Mouse (Mus musculus) forebrain, embryonic 12.5 days (tissue): ENCODE data around the gene Agfg2. TPM values are rescaled to one million over a fixed set of nuclear protein-coding genes. Genes with fewer than 3 reads are reported as not detected.

Experiments
- ATAC-seq: fragments of 200-750 bp; cut with Nextera tagmentation; 2 replicates; pipeline ENCODE4 v1.8.0; 2017; ENCODE audit warnings: moderate TSS enrichment; ENCODE audit not compliant: low FRiP score
- H3K27ac ChIP-seq: fragments of 300-500 bp; sonication (generic); 2 replicates; pipeline ENCODE4 v1.5.1; 2016; ENCODE audit warnings: mild to moderate bottlenecking
- H3K27me3 ChIP-seq: fragments of 300-500 bp; sonication (generic); 2 replicates; pipeline ENCODE4 v1.6.1; 2016; ENCODE audit warnings: mild to moderate bottlenecking
- H3K36me3 ChIP-seq: fragments of 300-500 bp; sonication (generic); replicated peaks from 2 replicates; pipeline ENCODE4 v1.6.1; 2016; ENCODE audit warnings: mild to moderate bottlenecking
- H3K4me1 ChIP-seq: fragments of 300-500 bp; sonication (generic); 2 replicates; pipeline ENCODE4 v1.6.1; 2016
- H3K4me2 ChIP-seq: fragments of 300-500 bp; sonication (generic); 2 replicates; pipeline ENCODE4 v1.6.1; 2016; ENCODE audit warnings: mild to moderate bottlenecking, moderate library complexity
- H3K4me3 ChIP-seq: fragments of 300-500 bp; sonication (generic); replicated peaks from 2 replicates; pipeline ENCODE4 v1.5.1; 2016; ENCODE audit warnings: mild to moderate bottlenecking
- H3K9ac ChIP-seq: fragments of 300-500 bp; sonication (generic); 2 replicates; pipeline ENCODE4 v1.6.1; 2016; ENCODE audit warnings: mild to moderate bottlenecking
- H3K9me3 ChIP-seq: fragments of 300-500 bp; sonication (generic); 2 replicates; pipeline ENCODE4 v1.6.1; 2016
- WGBS: fragments of 180-500 bp; shearing (Covaris S2); methylation state at CpG from one replicate; pipeline ENCODE4 v1.1.7; 2016; 5-methylcytosine and 5-hydroxymethylcytosine counted together
- polyA plus RNA-seq: library from polyadenylated mRNA; unstranded; fragments of >200 nt; fragmentation: Nextera tagmentation; extraction: Ambion mirVana; gene quantifications from 2 replicates; pipeline ENCODE4 v1.2.1, GENCODE M21; 2016

Agfg2 gene
- polyA plus RNA-seq, 1 experiment from 2014 or later: 31.1 TPM

- Histone ChIP-seq H3K9me3 (no peaks in the 10 kb centered on the region), H3K27ac (no peak overlapping the region), H3K4me3 (no peak overlapping the region), H3K36me3 (peaks cover 47% of the 10 kb centered on the region), H3K4me1 (peaks cover 13% of the 10 kb centered on the region), H3K9ac (no peak overlapping the region), H3K27me3 (0 out of 2 replicates have a peak, but pooled peaks cover 7% of the 10 kb centered on the region), H3K4me2 (no peak overlapping the region)
- ATAC-seq: no peak; the same call in 1 of the 2 replicates
- 18% methylated on average over 3 of the region's 3 CpGs for WGBS
Observed at GRCm38 (mm10) chr5:137652474-137652873, 32.1 kb downstream of the Agfg2 start.

DNA sequence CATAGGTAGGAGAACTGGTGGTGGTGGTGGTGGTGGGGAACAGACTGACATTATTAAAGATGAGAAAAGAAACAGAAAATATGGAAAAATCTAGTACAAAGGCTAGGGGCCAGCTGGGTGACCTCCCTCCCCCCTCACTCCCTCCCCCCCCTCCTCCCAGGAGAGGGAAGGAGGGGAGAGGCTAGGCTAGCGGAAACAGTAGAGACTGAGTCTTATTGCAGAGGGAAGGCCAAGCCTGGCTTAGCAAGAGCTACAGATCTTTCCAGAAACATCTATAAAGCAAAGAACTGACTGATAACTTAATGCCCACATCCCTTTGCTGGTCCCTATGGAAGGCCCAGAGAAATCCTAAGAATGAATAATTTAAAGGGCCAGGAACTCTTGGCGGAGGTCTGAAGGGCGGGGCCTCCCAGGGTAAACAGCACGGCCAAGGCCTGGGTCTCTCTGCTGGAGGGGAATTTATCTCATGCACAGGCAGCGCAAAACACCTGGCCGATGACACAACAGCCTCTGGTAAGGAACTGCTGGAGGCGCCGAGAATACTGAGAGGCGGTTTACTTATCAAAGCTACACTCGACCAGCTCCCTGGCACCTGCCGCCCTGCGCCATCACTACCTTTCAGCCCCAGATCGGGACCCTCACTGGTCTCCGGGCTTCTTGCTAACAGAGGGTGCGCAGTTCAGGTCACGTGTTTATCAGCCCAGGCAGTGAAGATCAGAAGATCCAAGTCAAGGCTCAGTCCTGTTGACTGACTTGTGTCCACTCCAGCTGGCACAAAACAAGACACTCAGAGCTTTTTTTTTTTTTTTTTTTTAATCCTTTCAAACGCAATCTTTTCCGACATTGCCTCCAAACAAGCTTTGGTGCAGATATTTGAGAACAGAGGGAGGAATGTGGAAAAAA, 34.6 kb downstream of the Agfg2 start:
- WGBS: 18% methylated on average over 18 of the region's 18 CpGs
- Histone ChIP-seq H3K27me3 (peaks cover 31% of the 10 kb centered on the region), H3K4me2 (no peak overlapping the region), H3K9me3 (no peaks in the 10 kb centered on the region), H3K9ac (no peak overlapping the region), H3K36me3 (peaks cover 37% of the 10 kb centered on the region), H3K27ac (no peak overlapping the region), H3K4me3 (no peak overlapping the region), H3K4me1 (peaks cover 20% of the 10 kb centered on the region)
- ATAC-seq: no peak

GRCm38 (mm10) chr5:137649251-137649650, 35.3 kb downstream of the Agfg2 start:
- Histone ChIP-seq H3K27me3 (peaks cover 37% of the 10 kb centered on the region), H3K4me3 (no peak overlapping the region), H3K9ac (no peak overlapping the region), H3K4me2 (no peak overlapping the region), H3K9me3 (no peaks in the 10 kb centered on the region), H3K27ac (no peak overlapping the region), H3K4me1 (peaks cover 20% of the 10 kb centered on the region), H3K36me3 (peaks cover 32% of the 10 kb centered on the region)
- no peak for ATAC-seq
- 42% methylated on average over 4 of the region's 4 CpGs for WGBS

DNA sequence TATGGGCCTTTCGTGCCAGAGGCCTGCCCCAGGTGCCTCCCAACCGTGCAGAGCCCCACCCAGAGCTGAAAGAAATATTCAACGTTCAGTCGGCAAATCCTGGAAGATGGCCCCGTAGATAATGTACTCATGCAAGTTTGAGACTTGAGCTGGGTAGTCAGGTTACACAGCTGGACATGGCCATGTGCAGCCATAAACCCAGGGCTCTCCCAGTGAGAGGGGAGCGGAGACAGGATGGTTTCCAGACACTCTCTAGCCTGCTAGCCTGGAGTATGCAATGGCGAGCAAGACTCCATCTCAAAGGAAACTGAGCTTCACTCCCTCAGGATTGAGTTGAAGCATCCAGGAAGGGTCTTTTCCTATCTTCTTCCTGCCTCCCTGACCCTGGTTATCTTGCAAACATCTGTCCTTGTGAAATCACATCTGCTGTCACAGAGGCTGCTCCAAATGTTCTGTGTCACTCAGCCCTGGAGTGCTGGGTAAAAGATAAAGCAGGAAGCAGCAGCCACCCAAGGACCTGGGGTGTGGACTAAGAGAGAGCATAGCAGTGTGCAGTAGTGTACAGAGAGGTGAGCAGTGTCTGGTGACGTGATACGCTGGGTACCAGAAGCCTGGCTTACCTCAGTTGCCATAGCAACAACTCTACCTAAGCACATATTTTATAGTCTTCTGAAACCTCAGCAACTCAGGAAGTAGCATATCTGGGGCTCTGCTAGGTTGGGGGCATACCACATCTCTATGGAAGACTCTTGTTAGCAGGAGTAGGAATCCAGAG, 36.5 kb downstream of the Agfg2 start:
- no peak overlapping the region for H3K9ac ChIP-seq
- ATAC-seq: no peak
- no peak overlapping the region for H3K4me2 ChIP-seq
- H3K9me3 ChIP-seq: no peaks in the 10 kb centered on the region
- 80% methylated on average over 9 of the region's 9 CpGs for WGBS
- peaks cover 50% of the 10 kb centered on the region for H3K27me3 ChIP-seq
- H3K4me1 ChIP-seq: peaks cover 20% of the 10 kb centered on the region
- H3K4me3 ChIP-seq: no peak overlapping the region
- H3K27ac ChIP-seq: no peak overlapping the region
- H3K36me3 ChIP-seq: peaks cover 19% of the 10 kb centered on the region

DNA sequence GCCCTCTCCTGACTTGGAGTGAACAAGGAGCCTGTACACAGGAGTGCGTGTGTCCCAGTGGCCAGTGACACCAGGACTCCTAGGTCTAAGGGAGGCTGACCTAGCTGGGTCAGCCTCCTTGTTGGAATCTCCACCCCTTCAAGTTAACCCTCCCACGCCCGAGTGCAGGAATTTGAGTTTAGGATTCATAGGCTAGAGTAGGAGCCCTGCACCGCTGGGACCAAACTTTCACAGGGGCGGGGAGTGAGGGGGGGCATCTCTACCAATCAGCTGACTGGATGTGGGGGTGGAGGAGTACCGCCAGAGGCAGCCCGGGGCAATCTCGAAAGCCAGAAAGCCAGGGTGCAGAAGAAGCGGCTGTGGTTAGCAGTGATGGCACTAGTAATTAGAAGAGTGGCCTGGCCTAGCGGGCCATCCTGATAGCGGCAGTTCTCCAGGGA, 38.9 kb downstream of the Agfg2 start, which contains the start of gene Irs3:
Irs3 (minus strand) TSS at position 63 of the 440 bp plus-strand sequence.
- H3K9ac ChIP-seq: no peak within 1 kb of the TSS
- peaks cover 20% of the 10 kb centered on the region for H3K36me3 ChIP-seq
- ATAC-seq: no peak
- no peaks in the 10 kb centered on the region for H3K9me3 ChIP-seq
- peak within 1 kb of the TSS; percentile 28 for H3K4me3 ChIP-seq
- WGBS: 19% methylated on average over 11 of the region's 11 CpGs
- no peak within 1 kb of the TSS for H3K27ac ChIP-seq
- peaks cover 20% of the 10 kb centered on the region for H3K4me1 ChIP-seq
- H3K4me2 ChIP-seq: peak within 1 kb of the TSS; percentile 42
- H3K27me3 ChIP-seq: peaks cover 57% of the 10 kb centered on the region

GRCm38 (mm10) chr5:137645091-137645651, 39.4 kb downstream of the Agfg2 start:
- Histone ChIP-seq H3K36me3 (peaks cover 25% of the 10 kb centered on the region), H3K27ac (no peak overlapping the region), H3K4me1 (peaks cover 17% of the 10 kb centered on the region), H3K4me3 (peak overlapping the region; percentile 28), H3K9me3 (no peaks in the 10 kb centered on the region), H3K27me3 (peaks cover 57% of the 10 kb centered on the region), H3K4me2 (peak overlapping the region; percentile 42), H3K9ac (no peak overlapping the region)
- 3% methylated on average over 44 of the region's 44 CpGs for WGBS
- ATAC-seq: no peak

DNA sequence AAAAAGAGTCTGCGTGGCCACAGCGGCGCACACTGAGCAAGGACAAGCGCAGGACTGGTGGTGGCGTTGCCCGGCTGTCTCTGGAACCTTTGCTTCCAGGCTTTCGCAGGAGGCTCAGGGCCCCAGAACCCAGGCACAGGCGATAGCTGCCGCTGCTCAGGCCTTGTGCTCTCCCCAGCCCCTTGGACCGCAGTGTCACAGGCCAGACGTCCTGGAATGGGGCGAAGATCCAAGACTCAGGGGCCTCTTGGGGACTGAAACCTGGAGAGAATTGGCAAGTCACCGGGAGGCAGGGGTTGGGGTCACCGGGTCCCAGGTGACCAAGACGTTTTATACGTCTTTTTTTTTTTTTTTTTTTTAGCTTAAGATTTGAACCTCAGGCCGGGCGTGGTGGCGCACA, 40.0 kb downstream of the Agfg2 start:
- Histone ChIP-seq H3K4me2 (no peak overlapping the region), H3K27ac (no peak overlapping the region), H3K4me3 (no peak overlapping the region), H3K9ac (no peak overlapping the region), H3K27me3 (peaks cover 57% of the 10 kb centered on the region), H3K9me3 (no peaks in the 10 kb centered on the region), H3K36me3 (peaks cover 32% of the 10 kb centered on the region), H3K4me1 (peaks cover 10% of the 10 kb centered on the region)
- ATAC-seq: no peak
- 35% methylated on average over 19 of the region's 19 CpGs for WGBS

GRCm38 (mm10) chr5:137642886-137643285, 41.6 kb downstream of the Agfg2 start:
- 48% methylated on average over 4 of the region's 4 CpGs for WGBS
- H3K27ac ChIP-seq: no peak overlapping the region

GRCm38 (mm10) chr5:137641054-137641453, 43.5 kb downstream of the Agfg2 start, which contains the start of gene Sap25:
Gene Sap25 (plus strand): TSS chr5:137641334.
- Histone ChIP-seq H3K27ac (no peak within 1 kb of the TSS), H3K4me3 (no peak within 1 kb of the TSS), H3K9me3 (no peaks in the 10 kb centered on the region), H3K9ac (no peak within 1 kb of the TSS), H3K27me3 (peaks cover 38% of the 10 kb centered on the region), H3K36me3 (peaks cover 66% of the 10 kb centered on the region), H3K4me1 (peaks cover 7% of the 10 kb centered on the region), H3K4me2 (no peak within 1 kb of the TSS)
- WGBS: 90% methylated on average over 19 of the region's 19 CpGs
- ATAC-seq: no peak

More at GRCm38 (mm10) chr5:137642886-137643285, 41.6 kb downstream of the Agfg2 start:
- H3K9ac ChIP-seq: no peak overlapping the region
- no peaks in the 10 kb centered on the region for H3K9me3 ChIP-seq
- peaks cover 54% of the 10 kb centered on the region for H3K27me3 ChIP-seq
- H3K4me3 ChIP-seq: no peak overlapping the region
- H3K4me2 ChIP-seq: no peak overlapping the region
- peaks cover 48% of the 10 kb centered on the region for H3K36me3 ChIP-seq
- no peak for ATAC-seq
- H3K4me1 ChIP-seq: peaks cover 7% of the 10 kb centered on the region

- no peak for ATAC-seq
- H3K9ac ChIP-seq: no peak overlapping the region
- no peak overlapping the region for H3K4me3 ChIP-seq
- peaks cover 22% of the 10 kb centered on the region for H3K27me3 ChIP-seq
- H3K9me3 ChIP-seq: no peaks in the 10 kb centered on the region
- no peaks in the 10 kb centered on the region for H3K4me1 ChIP-seq
- H3K36me3 ChIP-seq: peaks cover 80% of the 10 kb centered on the region
- no peak overlapping the region for H3K4me2 ChIP-seq
- H3K27ac ChIP-seq: no peak overlapping the region
- 87% methylated on average over 7 of the region's 7 CpGs for WGBS
Observed at GRCm38 (mm10) chr5:137639472-137639871, 45.1 kb downstream of the Agfg2 start.

DNA sequence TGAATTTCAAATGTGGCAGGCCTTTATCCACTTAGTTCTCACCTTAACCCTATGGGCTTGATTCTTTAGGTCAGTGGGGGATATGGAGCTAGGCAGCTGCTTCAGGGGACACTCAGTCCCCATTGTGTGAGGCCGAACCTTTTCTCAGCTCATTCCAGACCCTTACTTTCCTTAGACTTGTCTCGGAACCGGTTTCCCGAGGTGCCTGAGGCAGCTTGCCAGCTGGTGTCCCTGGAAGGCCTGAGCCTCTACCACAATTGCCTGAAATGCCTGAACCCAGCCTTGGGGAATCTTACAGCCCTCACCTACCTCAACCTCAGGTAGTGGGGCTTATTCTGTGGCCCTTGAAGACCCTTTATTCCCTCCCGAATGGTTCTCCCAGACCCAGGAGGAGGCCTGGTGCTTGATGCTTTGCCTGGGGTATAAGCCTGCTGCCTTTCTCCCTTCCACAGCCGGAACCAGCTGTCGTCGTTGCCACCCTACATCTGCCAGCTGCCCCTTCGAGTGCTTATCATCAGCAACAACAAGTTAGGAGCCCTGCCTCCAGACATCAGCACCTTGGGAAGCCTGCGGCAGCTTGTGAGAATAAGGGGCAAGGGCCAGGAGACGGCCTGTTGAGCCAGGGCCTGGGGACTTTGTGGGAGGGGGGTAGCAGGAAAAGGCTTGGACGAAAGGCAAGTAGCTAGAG, 51.0 kb downstream of the Agfg2 start:
- no peak for ATAC-seq
- no peaks in the 10 kb centered on the region for H3K9me3 ChIP-seq
- no peak overlapping the region for H3K9ac ChIP-seq
- WGBS: 87% methylated on average over 12 of the region's 12 CpGs
- H3K4me3 ChIP-seq: no peak overlapping the region
- peaks cover 54% of the 10 kb centered on the region for H3K36me3 ChIP-seq
- H3K4me1 ChIP-seq: peaks cover 37% of the 10 kb centered on the region
- no peak overlapping the region for H3K27ac ChIP-seq
- no peaks in the 10 kb centered on the region for H3K27me3 ChIP-seq
- no peak overlapping the region for H3K4me2 ChIP-seq
